Mouse (Mus musculus): ENCODE measurements at regions not wholly inside any gene's neighbourhood (a gene's known extent, or its start where the extent isn't known, plus 50 kb on each side); places are given as distances from the start of the nearest gene placed in this dataset.
A peak's percentile ranks its signal among the peaks of the same experiment; 100 is the strongest.

DNA sequence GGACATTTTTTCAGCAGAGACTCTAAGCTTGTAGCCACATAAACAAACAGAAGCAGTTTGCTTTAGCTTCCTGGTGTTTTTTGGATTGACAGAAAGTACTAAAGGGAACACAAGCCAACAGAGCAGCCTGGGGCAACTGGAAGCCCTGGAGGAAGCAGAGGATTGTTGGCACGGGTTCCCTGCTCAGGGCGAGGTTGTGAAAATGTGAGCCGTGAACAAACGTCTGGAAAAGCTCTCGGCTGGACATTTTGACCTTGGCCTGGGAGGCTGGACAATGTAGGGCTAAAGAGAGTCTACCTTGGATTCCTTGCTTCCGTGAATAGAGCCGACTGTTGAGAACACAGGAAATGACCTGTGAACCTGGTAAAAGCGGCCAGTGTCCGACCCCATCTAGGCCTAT lies 169.8 kb upstream of the Rasgrp1 start:
- Histone ChIP-seq H3K4me2 (ENCODE audit: low read length) (no peak overlapping the region), H3K4me3 (replicated peaks; ENCODE audit: low read length) (no peak overlapping the region), H3K27ac (ENCODE audit: low read length) (no peak overlapping the region), H3K9me3 (ENCODE audit: control insufficient read depth, low read length) (no peaks in the 10 kb centered on the region), H3K36me3 (ENCODE audit: control insufficient read depth, insufficient read depth) (no peaks in the 10 kb centered on the region), H3K4me1 (replicated peaks; ENCODE audit: control insufficient read depth, insufficient read depth, low read length) (no peaks in the 10 kb centered on the region), H3K9ac (replicated peaks; ENCODE audit: low read depth, low read length) (no peak overlapping the region), H3K27me3 (replicated peaks; ENCODE audit: control insufficient read depth, insufficient read depth, low read length) (no peaks in the 10 kb centered on the region)
- WGBS = 84% methylated on average over 9 of the region's 9 CpGs
- ATAC-seq = no peak

DNA sequence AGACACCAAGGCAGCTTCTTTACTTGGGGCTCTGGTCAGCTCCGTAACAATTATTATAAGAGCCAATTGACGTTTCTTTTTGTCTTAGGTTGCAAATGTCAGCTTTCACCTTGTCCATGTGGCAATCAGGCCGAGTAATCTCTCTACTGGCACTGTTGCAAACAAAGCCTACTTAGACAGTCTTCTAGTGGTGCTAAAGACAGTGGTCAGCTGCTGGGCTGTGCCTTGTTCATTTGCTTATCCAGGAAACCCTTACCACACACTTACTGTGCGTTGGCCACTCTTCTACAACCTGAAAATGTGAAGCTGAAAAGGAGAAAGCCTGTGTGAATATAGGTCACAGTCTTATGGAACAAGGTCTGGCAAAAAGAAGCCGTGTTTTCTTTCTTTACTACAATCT lies 181.6 kb upstream of the Rasgrp1 start:
- no peak overlapping the region for H3K4me2 ChIP-seq (ENCODE audit: low read length)
- WGBS = 77% methylated on average over 5 of the region's 5 CpGs
- H3K4me3 ChIP-seq (replicated peaks; ENCODE audit: low read length) = no peak overlapping the region
- H3K27ac ChIP-seq (ENCODE audit: low read length) = no peak overlapping the region
- no peaks in the 10 kb centered on the region for H3K27me3 ChIP-seq (replicated peaks; ENCODE audit: control insufficient read depth, insufficient read depth, low read length)
- no peaks in the 10 kb centered on the region for H3K4me1 ChIP-seq (replicated peaks; ENCODE audit: control insufficient read depth, insufficient read depth, low read length)
- ATAC-seq = no peak
- H3K9me3 ChIP-seq (ENCODE audit: control insufficient read depth, low read length) = no peaks in the 10 kb centered on the region
- no peaks in the 10 kb centered on the region for H3K36me3 ChIP-seq (ENCODE audit: control insufficient read depth, insufficient read depth)
- no peak overlapping the region for H3K9ac ChIP-seq (replicated peaks; ENCODE audit: low read depth, low read length)

DNA sequence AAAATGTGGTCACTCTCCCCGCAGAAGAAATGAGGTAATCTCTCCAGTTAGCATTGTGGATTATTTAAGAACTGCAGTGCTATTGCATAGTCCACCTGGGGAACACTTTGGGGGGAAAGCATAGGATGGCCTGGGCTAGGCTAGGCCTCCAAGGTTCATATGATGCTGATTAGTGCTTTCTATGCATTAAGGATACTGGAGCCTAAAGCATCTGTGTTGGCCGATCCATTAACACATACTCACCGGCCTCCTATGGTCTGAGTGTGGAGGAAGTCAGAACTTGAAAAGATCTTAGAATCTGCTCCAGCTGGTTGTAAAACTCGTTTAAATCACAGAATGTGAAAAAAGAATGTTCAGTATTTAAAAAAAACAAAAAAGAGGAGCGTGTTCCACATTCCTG lies 196.1 kb upstream of the Rasgrp1 start:
- no peaks in the 10 kb centered on the region for H3K27me3 ChIP-seq (replicated peaks; ENCODE audit: control insufficient read depth, insufficient read depth, low read length)
- no peak for ATAC-seq
- H3K36me3 ChIP-seq (ENCODE audit: control insufficient read depth, insufficient read depth) = no peaks in the 10 kb centered on the region
- no peak overlapping the region for H3K27ac ChIP-seq (ENCODE audit: low read length)
- no peaks in the 10 kb centered on the region for H3K9me3 ChIP-seq (ENCODE audit: control insufficient read depth, low read length)
- WGBS = 59% methylated on average over 5 of the region's 5 CpGs
- H3K4me2 ChIP-seq (ENCODE audit: low read length) = no peak overlapping the region
- H3K9ac ChIP-seq (replicated peaks; ENCODE audit: low read depth, low read length) = no peak overlapping the region
- no peak overlapping the region for H3K4me3 ChIP-seq (replicated peaks; ENCODE audit: low read length)
- H3K4me1 ChIP-seq (replicated peaks; ENCODE audit: control insufficient read depth, insufficient read depth, low read length) = no peaks in the 10 kb centered on the region

DNA sequence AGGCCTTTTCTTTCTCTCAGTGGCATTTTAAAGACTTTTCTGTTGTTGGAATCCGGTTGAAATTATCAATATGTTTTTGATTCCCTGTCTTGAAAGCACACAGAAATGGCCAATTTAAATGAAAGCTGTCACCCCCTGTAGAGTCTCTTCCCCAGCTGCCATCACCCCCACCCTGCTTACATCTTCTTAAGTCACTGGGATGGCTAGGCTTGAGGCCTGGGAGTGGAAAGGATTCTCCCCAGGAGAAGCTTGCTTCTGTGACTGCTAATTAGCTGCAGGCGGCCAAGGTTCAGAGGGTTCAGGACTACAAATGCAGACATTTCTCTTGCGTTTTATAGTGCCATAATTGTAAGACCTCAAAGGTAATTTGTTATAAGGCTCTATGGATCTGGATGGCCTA lies 196.5 kb upstream of the Rasgrp1 start:
- H3K9ac ChIP-seq (replicated peaks; ENCODE audit: low read depth, low read length) = no peak overlapping the region
- no peaks in the 10 kb centered on the region for H3K36me3 ChIP-seq (ENCODE audit: control insufficient read depth, insufficient read depth)
- no peaks in the 10 kb centered on the region for H3K9me3 ChIP-seq (ENCODE audit: control insufficient read depth, low read length)
- no peaks in the 10 kb centered on the region for H3K4me1 ChIP-seq (replicated peaks; ENCODE audit: control insufficient read depth, insufficient read depth, low read length)
- H3K27ac ChIP-seq (ENCODE audit: low read length) = no peak overlapping the region
- no peak for ATAC-seq
- H3K4me2 ChIP-seq (ENCODE audit: low read length) = no peak overlapping the region
- no peak overlapping the region for H3K4me3 ChIP-seq (replicated peaks; ENCODE audit: low read length)
- 29% methylated on average over 3 of the region's 3 CpGs for WGBS
- no peaks in the 10 kb centered on the region for H3K27me3 ChIP-seq (replicated peaks; ENCODE audit: control insufficient read depth, insufficient read depth, low read length)

DNA sequence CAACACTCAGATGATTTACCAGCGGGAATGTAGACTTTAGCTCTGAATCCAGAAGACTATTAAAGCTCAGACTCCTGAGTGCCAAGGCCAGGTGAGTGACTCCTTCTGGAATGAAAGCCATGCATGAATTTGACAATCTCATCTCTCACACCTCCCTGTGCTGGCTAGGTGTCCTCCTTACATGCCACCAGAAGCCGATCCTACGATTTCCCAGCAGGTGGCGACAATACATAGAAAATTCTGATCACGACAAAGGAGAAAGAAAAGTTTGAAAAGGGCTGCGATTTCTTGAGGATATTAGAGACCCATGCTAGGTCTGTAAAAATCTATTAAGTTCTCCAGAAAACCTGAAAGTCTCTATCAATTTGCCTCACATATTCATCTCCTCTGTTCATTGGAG lies 198.7 kb upstream of the Rasgrp1 start:
- no peak overlapping the region for H3K27ac ChIP-seq (ENCODE audit: low read length)
- H3K4me3 ChIP-seq (replicated peaks; ENCODE audit: low read length) = no peak overlapping the region
- no peaks in the 10 kb centered on the region for H3K9me3 ChIP-seq (ENCODE audit: control insufficient read depth, low read length)
- H3K4me1 ChIP-seq (replicated peaks; ENCODE audit: control insufficient read depth, insufficient read depth, low read length) = no peaks in the 10 kb centered on the region
- 19% methylated on average over 6 of the region's 6 CpGs for WGBS
- no peak overlapping the region for H3K9ac ChIP-seq (replicated peaks; ENCODE audit: low read depth, low read length)
- H3K27me3 ChIP-seq (replicated peaks; ENCODE audit: control insufficient read depth, insufficient read depth, low read length) = no peaks in the 10 kb centered on the region
- no peaks in the 10 kb centered on the region for H3K36me3 ChIP-seq (ENCODE audit: control insufficient read depth, insufficient read depth)
- no peak overlapping the region for H3K4me2 ChIP-seq (ENCODE audit: low read length)
- ATAC-seq = peak; percentile 62

DNA sequence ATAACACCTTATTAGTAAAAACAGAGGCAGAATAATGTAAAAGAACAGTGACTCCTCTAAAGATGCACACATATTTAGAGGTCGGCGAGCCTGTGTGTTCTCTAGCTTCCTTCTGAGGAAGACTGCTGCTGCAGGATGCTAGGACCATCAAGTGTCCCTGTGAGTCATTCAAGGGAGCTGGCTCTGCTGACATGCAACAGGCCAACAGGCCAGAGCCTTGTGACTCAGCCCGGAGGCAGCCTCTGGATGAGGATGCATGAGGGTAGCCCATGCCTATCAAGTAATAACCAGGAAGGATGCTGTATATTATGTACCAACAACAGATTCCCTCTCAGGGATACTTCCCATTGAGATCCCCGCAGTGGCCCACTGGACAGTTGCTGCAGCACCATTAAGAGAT lies 199.5 kb upstream of the Rasgrp1 start:
- H3K9ac ChIP-seq (replicated peaks; ENCODE audit: low read depth, low read length) = no peak overlapping the region
- no peaks in the 10 kb centered on the region for H3K9me3 ChIP-seq (ENCODE audit: control insufficient read depth, low read length)
- no peak overlapping the region for H3K27ac ChIP-seq (ENCODE audit: low read length)
- H3K4me1 ChIP-seq (replicated peaks; ENCODE audit: control insufficient read depth, insufficient read depth, low read length) = no peaks in the 10 kb centered on the region
- H3K4me2 ChIP-seq (ENCODE audit: low read length) = no peak overlapping the region
- no peaks in the 10 kb centered on the region for H3K27me3 ChIP-seq (replicated peaks; ENCODE audit: control insufficient read depth, insufficient read depth, low read length)
- no peaks in the 10 kb centered on the region for H3K36me3 ChIP-seq (ENCODE audit: control insufficient read depth, insufficient read depth)
- 79% methylated on average over 4 of the region's 4 CpGs for WGBS
- no peak for ATAC-seq
- no peak overlapping the region for H3K4me3 ChIP-seq (replicated peaks; ENCODE audit: low read length)

DNA sequence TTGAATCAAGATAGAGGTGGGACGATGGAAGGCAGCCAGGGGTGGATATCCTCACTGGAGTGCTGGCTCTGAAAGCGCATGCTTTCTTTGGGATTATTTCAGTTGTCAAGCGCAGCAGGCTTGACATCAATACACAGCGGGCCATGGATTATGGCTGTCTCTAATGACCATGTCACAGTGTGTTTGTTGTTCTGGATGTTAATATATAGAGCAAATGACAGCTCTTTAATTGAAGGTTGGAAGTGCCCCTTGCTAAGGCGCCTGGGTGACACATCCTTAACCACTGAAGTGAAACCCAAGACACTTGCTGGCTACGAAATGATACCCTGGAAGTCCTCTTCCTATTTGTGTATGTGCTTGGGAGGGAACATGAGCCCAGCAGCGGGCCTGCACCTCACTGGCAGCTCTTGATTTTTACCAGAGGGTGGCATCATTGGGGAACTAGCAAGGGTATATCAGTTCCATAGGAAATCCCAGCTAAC lies 200.5 kb upstream of the Rasgrp1 start:
- no peak overlapping the region for H3K4me3 ChIP-seq (replicated peaks; ENCODE audit: low read length)
- H3K4me1 ChIP-seq (replicated peaks; ENCODE audit: control insufficient read depth, insufficient read depth, low read length) = no peaks in the 10 kb centered on the region
- H3K9me3 ChIP-seq (ENCODE audit: control insufficient read depth, low read length) = no peaks in the 10 kb centered on the region
- no peak overlapping the region for H3K27ac ChIP-seq (ENCODE audit: low read length)
- H3K9ac ChIP-seq (replicated peaks; ENCODE audit: low read depth, low read length) = no peak overlapping the region
- no peak overlapping the region for H3K4me2 ChIP-seq (ENCODE audit: low read length)
- H3K27me3 ChIP-seq (replicated peaks; ENCODE audit: control insufficient read depth, insufficient read depth, low read length) = no peaks in the 10 kb centered on the region
- WGBS = 58% methylated on average over 7 of the region's 7 CpGs
- ATAC-seq = no peak
- H3K36me3 ChIP-seq (ENCODE audit: control insufficient read depth, insufficient read depth) = no peaks in the 10 kb centered on the region

DNA sequence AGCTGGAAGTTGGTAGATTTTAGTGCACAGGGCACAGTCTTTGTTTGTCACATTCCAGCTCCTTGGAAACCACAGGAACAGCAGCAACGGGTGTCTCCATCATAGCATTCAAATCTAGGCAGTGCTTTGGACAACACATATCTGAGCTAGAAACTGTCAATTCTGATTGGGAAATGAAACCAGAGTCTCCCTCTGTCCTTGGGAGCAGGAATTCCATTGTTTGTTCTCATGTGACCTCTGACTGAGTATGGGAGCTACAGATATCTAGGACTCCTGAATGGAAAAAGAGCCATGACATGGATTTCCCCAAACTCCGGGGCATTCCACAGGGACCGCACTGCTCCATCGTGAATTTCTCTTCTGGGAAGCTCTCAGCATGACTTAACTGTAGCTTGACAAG lies 205.5 kb upstream of the Rasgrp1 start:
- no peaks in the 10 kb centered on the region for H3K4me1 ChIP-seq (replicated peaks; ENCODE audit: control insufficient read depth, insufficient read depth, low read length)
- 80% methylated on average over 4 of the region's 4 CpGs for whole genome bisulfite sequencing
- H3K27me3 ChIP-seq (replicated peaks; ENCODE audit: control insufficient read depth, insufficient read depth, low read length) = no peaks in the 10 kb centered on the region
- H3K36me3 ChIP-seq (ENCODE audit: control insufficient read depth, insufficient read depth) = no peaks in the 10 kb centered on the region
- no peak overlapping the region for H3K27ac ChIP-seq (ENCODE audit: low read length)
- H3K4me3 ChIP-seq (replicated peaks; ENCODE audit: low read length) = no peak overlapping the region
- H3K9ac ChIP-seq (replicated peaks; ENCODE audit: low read depth, low read length) = no peak overlapping the region
- no peaks in the 10 kb centered on the region for H3K9me3 ChIP-seq (ENCODE audit: control insufficient read depth, low read length)
- H3K4me2 ChIP-seq (ENCODE audit: low read length) = no peak overlapping the region
- no peak for ATAC-seq

DNA sequence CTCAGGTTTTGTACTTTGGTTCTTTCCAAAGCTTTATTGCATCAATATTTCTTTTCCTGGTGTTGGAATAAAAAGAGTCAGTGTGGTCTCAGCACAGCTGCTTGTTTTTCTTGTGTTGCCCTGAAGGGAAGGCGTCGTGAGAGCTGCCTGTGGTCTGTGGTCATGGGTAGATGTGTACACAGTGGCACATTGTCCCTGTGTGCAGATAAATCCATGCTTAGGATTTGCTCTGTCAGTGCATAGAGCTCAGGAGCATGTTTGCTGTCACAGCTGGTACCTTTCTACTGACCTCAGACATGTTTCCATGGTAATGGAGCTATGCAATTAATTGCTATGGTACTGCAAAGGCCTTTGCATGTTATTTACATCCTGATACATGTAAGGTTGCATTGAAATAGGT lies 213.5 kb upstream of the Rasgrp1 start:
- Histone ChIP-seq H3K9ac (replicated peaks; ENCODE audit: low read depth, low read length) (no peak overlapping the region), H3K27ac (ENCODE audit: low read length) (no peak overlapping the region), H3K36me3 (ENCODE audit: control insufficient read depth, insufficient read depth) (no peaks in the 10 kb centered on the region), H3K4me3 (replicated peaks; ENCODE audit: low read length) (no peak overlapping the region), H3K4me1 (replicated peaks; ENCODE audit: control insufficient read depth, insufficient read depth, low read length) (no peaks in the 10 kb centered on the region), H3K27me3 (replicated peaks; ENCODE audit: control insufficient read depth, insufficient read depth, low read length) (no peaks in the 10 kb centered on the region), H3K4me2 (ENCODE audit: low read length) (no peak overlapping the region), H3K9me3 (ENCODE audit: control insufficient read depth, low read length) (no peaks in the 10 kb centered on the region)
- no peak for ATAC-seq
- WGBS = 67% methylated on average over 2 of the region's 2 CpGs

DNA sequence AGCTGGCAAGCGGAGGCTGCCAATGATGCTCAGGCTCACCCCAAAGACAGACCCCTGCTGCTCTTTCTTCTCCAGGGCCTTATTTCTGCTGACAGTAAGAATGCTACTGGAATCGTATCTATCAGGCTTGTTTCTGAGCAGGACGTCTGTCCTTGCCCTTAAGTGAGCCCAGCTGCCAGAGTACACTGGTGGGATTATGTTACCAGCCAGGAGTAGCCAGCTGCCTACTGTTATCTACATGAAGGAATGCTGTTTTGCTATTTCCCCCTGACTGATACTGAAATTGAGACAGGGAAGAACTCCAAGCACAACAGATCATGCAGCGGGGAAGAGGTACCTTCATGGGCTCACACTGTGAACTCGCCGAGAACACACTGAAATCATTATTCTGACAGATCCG lies 228.2 kb upstream of the Rasgrp1 start:
- no peaks in the 10 kb centered on the region for H3K27me3 ChIP-seq (replicated peaks; ENCODE audit: control insufficient read depth, insufficient read depth, low read length)
- no peaks in the 10 kb centered on the region for H3K9me3 ChIP-seq (ENCODE audit: control insufficient read depth, low read length)
- no peaks in the 10 kb centered on the region for H3K4me1 ChIP-seq (replicated peaks; ENCODE audit: control insufficient read depth, insufficient read depth, low read length)
- H3K4me3 ChIP-seq (replicated peaks; ENCODE audit: low read length) = no peak overlapping the region
- H3K4me2 ChIP-seq (ENCODE audit: low read length) = no peak overlapping the region
- H3K27ac ChIP-seq (ENCODE audit: low read length) = no peak overlapping the region
- no peak for ATAC-seq
- H3K9ac ChIP-seq (replicated peaks; ENCODE audit: low read depth, low read length) = no peak overlapping the region
- H3K36me3 ChIP-seq (ENCODE audit: control insufficient read depth, insufficient read depth) = no peaks in the 10 kb centered on the region
- 81% methylated on average over 7 of the region's 7 CpGs for WGBS
